Mouse (Mus musculus) right cerebral cortex, postnatal 10 days (tissue): ENCODE data around the gene Pik3r5.

Source experiments
- DNase-seq, 2 experiments: peaks; one replicate each; pipeline ENCODE4 v3.0.0; 2021; ENCODE audit warnings: low spot score in 2 of 2

Gene Pik3r5

GRCm38 (mm10) chr11:68431699-68432360 lies at the start of gene Pik3r5:
Gene Pik3r5 (plus strand): TSS chr11:68432121.
- peak; percentile 58 to 72 for DNase-seq

DNA sequence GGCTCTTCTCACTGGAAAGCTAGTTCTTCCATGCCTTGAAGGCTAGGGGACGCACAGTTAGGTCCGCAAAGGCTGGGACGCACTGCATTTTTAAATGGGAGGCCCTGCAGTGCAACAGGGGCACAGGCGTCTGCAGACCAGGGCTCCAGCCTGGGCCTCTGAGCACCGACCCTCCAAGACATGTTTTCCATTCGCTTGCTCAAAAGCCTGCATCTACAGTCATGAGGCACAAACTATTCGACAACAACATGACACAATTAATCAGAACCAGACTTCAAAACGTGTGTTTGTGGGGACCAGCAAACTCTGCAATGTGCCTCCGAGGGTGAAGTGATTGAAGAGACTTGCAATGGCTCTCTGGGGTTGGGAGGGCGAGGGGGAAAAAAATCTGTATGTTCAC lies 48.4 kb upstream of the Pik3r5 start:
- DNase-seq, result no peak

GRCm38 (mm10) chr11:68384131-68384530 lies 47.8 kb upstream of the Pik3r5 start:
- no peak for DNase-seq

DNA sequence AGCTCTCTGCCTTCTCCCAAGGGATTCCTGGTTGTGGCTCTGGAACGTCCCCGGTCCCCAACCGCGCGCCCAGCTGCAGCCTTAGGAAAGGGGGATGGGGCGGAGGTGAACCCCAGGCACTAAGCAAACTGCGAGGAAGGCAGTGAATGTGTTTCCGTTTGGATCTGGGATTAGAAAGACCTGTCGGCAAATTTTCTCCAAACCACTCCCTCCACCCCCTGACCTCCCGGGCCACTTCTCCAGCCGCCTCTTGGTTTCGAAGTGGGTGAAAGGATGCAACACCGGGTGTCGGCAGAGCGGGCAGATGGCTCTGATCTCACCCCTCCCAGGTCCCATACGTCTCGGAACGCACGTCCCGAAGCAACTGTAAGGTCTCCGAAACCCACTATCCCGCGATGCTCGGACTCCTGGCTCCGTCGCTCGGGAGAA lies 47.3 kb upstream of the Pik3r5 start:
- no peak for DNase-seq

- DNase-seq, result peak; percentile 37 to 40
Observed at GRCm38 (mm10) chr11:68385021-68385821, 46.7 kb upstream of the Pik3r5 start.

DNA sequence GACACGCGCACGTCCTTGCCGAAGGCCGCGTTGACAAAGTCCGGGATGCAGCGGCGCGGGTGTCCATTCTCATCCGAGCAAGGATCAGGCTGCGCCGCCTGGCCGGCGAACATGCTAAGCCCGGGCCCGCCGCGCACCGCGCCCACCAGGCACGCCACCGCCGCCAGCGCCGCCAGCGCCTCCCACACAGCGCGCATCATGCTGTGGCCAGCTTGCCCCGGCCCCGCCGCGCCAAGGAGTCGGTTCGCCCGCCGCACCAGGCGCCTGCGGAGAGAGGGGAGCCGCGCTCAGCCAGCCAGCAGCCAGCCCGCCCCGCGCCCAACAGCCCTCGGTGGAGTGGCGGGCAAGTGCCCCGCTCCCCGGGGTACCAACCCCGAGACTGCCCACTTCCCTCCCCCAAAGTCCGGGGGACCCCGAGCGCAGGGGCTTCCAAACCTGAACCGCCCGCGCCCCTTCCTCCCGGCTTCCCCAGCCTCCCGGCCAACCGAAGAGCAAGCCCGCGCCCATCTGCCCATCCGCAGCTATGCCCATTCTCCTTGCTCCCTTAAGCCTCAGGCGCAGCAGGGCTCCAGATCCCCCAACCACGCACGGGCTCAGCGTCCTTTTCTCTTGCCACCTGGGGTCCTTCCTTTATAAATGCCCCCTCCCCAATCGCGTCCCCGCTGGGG lies 45.9 kb upstream of the Pik3r5 start:
- peak in 1 of 2 experiments; percentile 41 for DNase-seq

GRCm38 (mm10) chr11:68386589-68387440 lies 45.1 kb upstream of the Pik3r5 start:
- DNase-seq, result peak; percentile 52 to 64

- DNase-seq, result no peak
Observed at GRCm38 (mm10) chr11:68387441-68387760, 44.5 kb upstream of the Pik3r5 start.

DNA sequence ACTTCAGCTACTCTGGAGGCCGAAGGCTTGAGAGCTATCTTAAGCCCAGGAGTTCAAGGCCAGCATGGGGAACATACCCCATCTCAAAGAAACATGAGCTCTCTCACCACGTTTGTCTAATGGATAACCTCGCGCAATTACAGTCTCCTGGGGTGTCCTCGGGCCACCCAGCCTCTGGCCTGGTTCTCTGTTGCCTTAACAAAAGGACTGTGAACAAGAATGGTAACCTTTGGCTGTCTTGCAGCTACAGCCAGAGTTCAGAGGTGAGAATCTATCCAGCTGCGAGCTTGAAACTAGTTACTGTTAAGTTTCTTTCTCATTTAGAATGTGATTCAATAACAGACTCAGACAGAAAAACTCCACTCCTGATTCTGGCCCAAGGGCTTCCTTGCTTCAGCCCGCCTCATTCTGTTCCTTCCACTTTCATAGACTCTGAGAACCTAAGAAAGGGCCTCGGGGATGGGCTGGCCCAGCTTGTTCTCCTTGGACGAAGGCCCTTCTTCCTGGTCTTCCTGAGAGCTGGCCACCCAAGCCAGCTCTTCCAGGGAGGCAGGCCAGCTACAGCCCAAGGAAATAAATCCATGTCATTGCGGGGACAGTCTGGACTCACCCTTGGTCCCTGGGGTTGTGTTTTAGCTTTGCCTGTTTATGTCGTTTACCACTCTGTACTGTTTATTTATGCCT lies 43.8 kb upstream of the Pik3r5 start:
- DNase-seq, result no peak

- DNase-seq, result no peak
Observed at GRCm38 (mm10) chr11:68388655-68389015, 43.3 kb upstream of the Pik3r5 start.

- no peak for DNase-seq
Observed at GRCm38 (mm10) chr11:68389621-68390020, 42.3 kb upstream of the Pik3r5 start.

- no peak for DNase-seq
Observed at GRCm38 (mm10) chr11:68390381-68391287, 41.3 kb upstream of the Pik3r5 start.

GRCm38 (mm10) chr11:68393897-68394490 lies 37.9 kb upstream of the Pik3r5 start:
- DNase-seq, result no peak

DNA sequence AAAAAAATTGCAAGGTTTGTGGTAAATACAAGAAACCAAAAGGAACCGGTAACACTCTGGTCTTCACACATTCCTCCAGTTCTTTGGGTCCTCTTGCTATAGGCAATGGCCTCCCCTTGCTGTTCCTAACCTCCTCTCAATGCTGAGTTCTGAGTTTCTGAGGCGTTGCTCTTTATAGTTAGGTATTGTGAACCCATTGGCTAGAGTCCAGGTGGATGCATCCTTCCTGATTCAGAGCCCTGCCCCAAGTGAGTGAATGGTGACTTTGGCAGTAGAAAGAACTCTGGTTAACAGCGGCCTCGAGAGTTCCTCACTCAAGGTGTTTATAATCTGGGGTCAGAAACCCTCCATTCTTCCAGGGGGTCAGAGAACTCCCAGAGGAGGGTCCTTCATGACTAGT lies 37.2 kb upstream of the Pik3r5 start:
- DNase-seq, result no peak

GRCm38 (mm10) chr11:68395546-68395945 lies 36.4 kb upstream of the Pik3r5 start:
- DNase-seq, result no peak

GRCm38 (mm10) chr11:68398891-68399547 lies 32.9 kb upstream of the Pik3r5 start:
- DNase-seq, result no peak

DNA sequence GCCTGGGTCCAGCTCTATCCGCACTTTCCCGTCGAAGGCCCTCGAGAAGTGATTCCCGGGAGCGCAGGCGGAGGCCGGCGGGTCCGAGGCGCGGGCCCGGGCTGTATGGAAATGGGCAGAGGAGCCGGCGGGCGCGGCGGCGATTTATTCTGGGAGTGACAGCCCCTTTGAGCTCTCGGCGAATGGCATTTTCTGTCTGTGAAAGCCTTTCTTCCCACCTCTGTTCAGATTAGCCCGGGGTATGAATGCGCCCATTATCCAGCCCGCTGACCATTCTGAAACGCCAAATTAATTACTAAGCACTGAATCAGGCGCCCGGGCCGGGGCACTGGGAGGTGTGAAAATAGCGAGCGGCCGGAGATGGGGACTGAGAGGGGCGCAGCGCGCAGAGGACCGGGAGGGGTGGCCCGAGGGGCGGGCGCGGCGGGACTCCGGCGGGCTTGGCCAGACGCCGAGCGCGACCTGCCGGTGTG lies 32.3 kb upstream of the Pik3r5 start:
- peak; percentile 51 to 63 for DNase-seq

GRCm38 (mm10) chr11:68400021-68400671 lies 31.8 kb upstream of the Pik3r5 start:
- DNase-seq, result peak in 1 of 2 experiments; percentile 46
